Mouse (Mus musculus): Measurements from ENCODE around the gene Dnah7c. TPM values are rescaled to one million over a fixed set of nuclear protein-coding genes. Genes with fewer than 3 reads are reported as not detected.
"Not testable (repeated sequence)": the region's sequence is repeated elsewhere in the genome, so short reads cannot be mapped to it uniquely, and the experiment has no call there.

The Dnah7c gene
- polyA plus RNA-seq, 1 experiment: 0.59 TPM

- no peak for DNase-seq (ENCODE audit: low read depth)
- TF ChIP-seq POLR2A (IDR thresholded peaks at IDR 0.05; ENCODE audit: borderline replicate concordance, extremely low read depth, insufficient read depth, insufficient read length, poor library complexity, severe bottlenecking): no peak
- no peak for TF ChIP-seq CTCF (IDR thresholded peaks at IDR 0.05; ENCODE audit: borderline replicate concordance, extremely low read depth, insufficient read depth, insufficient read length)
Measured at GRCm38 (mm10) chr1:46620331-46620730, 194.9 kb downstream of the Dnah7c start.

GRCm38 (mm10) chr1:46625914-46626313 lies 200.5 kb downstream of the Dnah7c start:
- DNase-seq (ENCODE audit: low read depth): not testable (repeated sequence)

GRCm38 (mm10) chr1:46649821-46650220 lies 224.4 kb downstream of the Dnah7c start:
- DNase-seq (ENCODE audit: low read depth): not testable (repeated sequence)

- DNase-seq (ENCODE audit: low read depth): not testable (repeated sequence)
Measured at GRCm38 (mm10) chr1:46652721-46653120, 227.3 kb downstream of the Dnah7c start.

- not testable (repeated sequence) for DNase-seq (ENCODE audit: low read depth)
Measured at GRCm38 (mm10) chr1:46724810-46725209, 299.4 kb downstream of the Dnah7c start.

GRCm38 (mm10) chr1:46725266-46725665 lies 299.9 kb downstream of the Dnah7c start:
- TF ChIP-seq POLR2A (IDR thresholded peaks at IDR 0.05; ENCODE audit: borderline replicate concordance, extremely low read depth, insufficient read depth, insufficient read length, poor library complexity, severe bottlenecking) (no peak), CTCF (IDR thresholded peaks at IDR 0.05; ENCODE audit: borderline replicate concordance, extremely low read depth, insufficient read depth, insufficient read length) (no peak)

GRCm38 (mm10) chr1:46725719-46726118 lies 300.3 kb downstream of the Dnah7c start:
- DNase-seq (ENCODE audit: low read depth): peak; percentile 23

More at GRCm38 (mm10) chr1:46725266-46725665, 299.9 kb downstream of the Dnah7c start:
- DNase-seq (ENCODE audit: low read depth): no peak

GRCm38 (mm10) chr1:46729731-46730130 lies 304.3 kb downstream of the Dnah7c start:
- not testable (repeated sequence) for DNase-seq (ENCODE audit: low read depth)

- not testable (repeated sequence) for DNase-seq (ENCODE audit: low read depth)
Measured at GRCm38 (mm10) chr1:46733405-46734106, 308.2 kb downstream of the Dnah7c start.

- DNase-seq (ENCODE audit: low read depth): peak; percentile 59
Measured at GRCm38 (mm10) chr1:46734455-46734854, 309.1 kb downstream of the Dnah7c start.

GRCm38 (mm10) chr1:46764600-46764999 lies 339.2 kb downstream of the Dnah7c start:
- DNase-seq (ENCODE audit: low read depth): not testable (repeated sequence)

GRCm38 (mm10) chr1:46769318-46769717 lies 343.9 kb downstream of the Dnah7c start:
- DNase-seq (ENCODE audit: low read depth): peak; percentile 1

- DNase-seq (ENCODE audit: low read depth): not testable (repeated sequence)
Measured at GRCm38 (mm10) chr1:46770077-46770695, 344.8 kb downstream of the Dnah7c start.

- DNase-seq (ENCODE audit: low read depth): not testable (repeated sequence)
Measured at GRCm38 (mm10) chr1:46782227-46782626, 356.8 kb downstream of the Dnah7c start.

- no peak for DNase-seq (ENCODE audit: low read depth)
- no peak for TF ChIP-seq POLR2A (IDR thresholded peaks at IDR 0.05; ENCODE audit: borderline replicate concordance, extremely low read depth, insufficient read depth, insufficient read length, poor library complexity, severe bottlenecking)
- TF ChIP-seq CTCF (IDR thresholded peaks at IDR 0.05; ENCODE audit: borderline replicate concordance, extremely low read depth, insufficient read depth, insufficient read length): no peak
Measured at GRCm38 (mm10) chr1:46805074-46805473, 379.7 kb downstream of the Dnah7c start.

- DNase-seq (ENCODE audit: low read depth): not testable (repeated sequence)
Measured at GRCm38 (mm10) chr1:46808630-46809029, 383.2 kb downstream of the Dnah7c start.

Measured in brain, embryonic 14.5 days (tissue).